Mouse (Mus musculus) heart, adult 2 months (tissue): ENCODE results near the gene Cd300a. TPM values are rescaled to one million over a fixed set of nuclear protein-coding genes. Genes with fewer than 3 reads are reported as not detected.

Experiments
- DNase-seq, 2 experiments: peaks; one replicate each; pipeline ENCODE4 v3.0.0; 2021
- H3K27ac ChIP-seq: fragments of 200-600 bp; 2 replicates; pipeline ENCODE4 v1.8.1; 2022
- H3K27me3 ChIP-seq: fragments of 200-500 bp; 2 replicates; pipeline ENCODE4 v1.6.1; 2012; ENCODE audit warnings: mild to moderate bottlenecking, low read length, inconsistent platforms, mixed read lengths; ENCODE audit not compliant: control insufficient read depth, insufficient read depth
- H3K36me3 ChIP-seq: fragments of 200-500 bp; 2 replicates; pipeline ENCODE4 v1.6.1; 2012; ENCODE audit warnings: low read length, inconsistent platforms; ENCODE audit not compliant: control insufficient read depth, insufficient read depth
- H3K4me1 ChIP-seq: fragments of 200-500 bp; 2 replicates; pipeline ENCODE4 v1.6.1; 2011; ENCODE audit warnings: low read length; ENCODE audit not compliant: control insufficient read depth, insufficient read depth
- H3K4me3 ChIP-seq: fragments of 200-600 bp; 2 replicates; pipeline ENCODE4 v1.8.1; 2022
- H3K79me2 ChIP-seq: fragments of 200-500 bp; replicated peaks from 2 replicates; pipeline ENCODE4 v1.6.1; 2012; ENCODE audit warnings: mild to moderate bottlenecking, inconsistent platforms, low read length, moderate library complexity, mixed read lengths; ENCODE audit not compliant: control insufficient read depth, insufficient read depth
- H3K9ac ChIP-seq: fragments of 200-500 bp; 2 replicates; pipeline ENCODE4 v1.6.1; 2012; ENCODE audit warnings: low read depth, mild to moderate bottlenecking, control low read depth, inconsistent platforms, low read length, mixed read lengths
- CTCF ChIP-seq: fragments of 200-600 bp; IDR thresholded peaks from 2 replicates; pipeline ENCODE4 v1.8.1; 2022; ENCODE audit warnings: antibody characterized with exemption, mild to moderate bottlenecking, moderate library complexity
- EP300 ChIP-seq: fragments of 200-500 bp; IDR thresholded peaks from 2 replicates; pipeline ENCODE4 v1.6.1; 2011; ENCODE audit warnings: low read depth, low read length, control low read depth; ENCODE audit not compliant: insufficient read depth
- POLR2A ChIP-seq: fragments of 200-500 bp; IDR thresholded peaks from 2 replicates; pipeline ENCODE4 v1.6.1; 2011; ENCODE audit warnings: mild to moderate bottlenecking, low read depth, low read length, control low read depth; ENCODE audit not compliant: insufficient read depth
- WGBS: fragments of 180-500 bp; shearing (Covaris S2); methylation state at CpG from one replicate; pipeline ENCODE4 v1.1.7; 2018; 5-methylcytosine and 5-hydroxymethylcytosine counted together
- intact Hi-C: fragments of 180-260 bp; cut with DNase I; formaldehyde crosslinking; loops from one replicate; pipeline ENCODE4 v1.15.1; 2025
- polyA plus RNA-seq: library from polyadenylated mRNA; depleted of rRNA; stranded (reverse); fragments of >200 nt; gene quantifications from 2 replicates; pipeline ENCODE4 v1.2.3, GENCODE M21; 2012
- total RNA-seq, 2 experiments: library from RNA; stranded (reverse); gene quantifications; 2 replicates each; pipeline ENCODE4 v1.2.3; 2021

The Cd300a gene
- total and polyA plus RNA-seq, 3 experiments, result 0.77 to 1.1 (median 0.89) TPM

DNA sequence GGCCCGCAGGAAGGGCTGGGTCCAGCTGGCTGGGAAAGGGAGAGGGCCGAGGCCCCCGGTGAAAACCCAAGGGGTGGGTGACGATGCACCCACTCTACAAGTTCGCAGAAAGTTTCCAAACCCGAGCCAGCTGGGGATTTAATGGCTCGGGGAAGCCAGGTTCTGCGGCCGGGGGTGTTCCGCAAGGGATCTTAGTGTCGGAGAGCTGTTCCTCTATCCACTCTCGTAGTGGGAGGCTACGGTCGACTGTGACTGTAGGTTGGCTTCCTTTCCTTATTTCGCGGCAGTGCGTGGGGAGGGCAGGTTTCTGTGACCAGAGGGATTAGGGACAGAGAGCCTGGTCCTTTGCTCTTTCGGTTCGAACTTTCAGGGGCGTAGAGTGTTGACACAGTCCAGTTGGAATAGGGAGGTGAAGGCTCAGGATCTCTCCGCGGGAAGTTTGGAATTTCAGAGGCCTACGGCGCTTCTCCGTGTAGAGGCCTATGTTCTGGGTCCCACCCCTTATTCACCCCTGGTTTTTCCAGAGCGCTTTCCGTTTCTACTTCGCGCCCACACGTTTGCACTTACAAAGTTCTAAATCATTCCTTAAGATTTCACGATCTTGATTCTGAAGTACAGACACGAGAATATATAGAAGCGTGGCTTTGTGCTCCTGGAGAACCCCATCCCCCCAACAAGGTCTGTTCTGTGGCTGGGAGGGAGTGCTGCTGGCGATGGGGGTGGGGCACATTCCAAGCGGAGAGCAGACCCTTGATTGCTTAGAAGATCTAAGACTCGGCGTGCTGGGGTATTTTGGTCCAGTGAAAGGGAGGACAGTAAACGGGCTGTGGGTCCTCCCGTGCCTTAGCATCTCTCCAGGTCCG is 37.3 kb upstream of the Cd300a start:
- Histone ChIP-seq H3K79me2 (no peaks in the 10 kb centered on the region), H3K27me3 (no peaks in the 10 kb centered on the region), H3K9ac (peak overlapping the region; percentile 41), H3K27ac (peak overlapping the region; percentile 76), H3K4me1 (no peaks in the 10 kb centered on the region; the same call in 1 of the 2 replicates), H3K36me3 (no peaks in the 10 kb centered on the region), H3K4me3 (peak overlapping the region; percentile 58)
- DNase-seq, result peak in 1 of 2 experiments; percentile 45
- TF ChIP-seq CTCF, result no peak
- TF ChIP-seq POLR2A, result no peak
- no peak for TF ChIP-seq EP300
- intact Hi-C loops, result no loop called here
- WGBS, result 15% methylated on average over 40 of the region's 40 CpGs

DNA sequence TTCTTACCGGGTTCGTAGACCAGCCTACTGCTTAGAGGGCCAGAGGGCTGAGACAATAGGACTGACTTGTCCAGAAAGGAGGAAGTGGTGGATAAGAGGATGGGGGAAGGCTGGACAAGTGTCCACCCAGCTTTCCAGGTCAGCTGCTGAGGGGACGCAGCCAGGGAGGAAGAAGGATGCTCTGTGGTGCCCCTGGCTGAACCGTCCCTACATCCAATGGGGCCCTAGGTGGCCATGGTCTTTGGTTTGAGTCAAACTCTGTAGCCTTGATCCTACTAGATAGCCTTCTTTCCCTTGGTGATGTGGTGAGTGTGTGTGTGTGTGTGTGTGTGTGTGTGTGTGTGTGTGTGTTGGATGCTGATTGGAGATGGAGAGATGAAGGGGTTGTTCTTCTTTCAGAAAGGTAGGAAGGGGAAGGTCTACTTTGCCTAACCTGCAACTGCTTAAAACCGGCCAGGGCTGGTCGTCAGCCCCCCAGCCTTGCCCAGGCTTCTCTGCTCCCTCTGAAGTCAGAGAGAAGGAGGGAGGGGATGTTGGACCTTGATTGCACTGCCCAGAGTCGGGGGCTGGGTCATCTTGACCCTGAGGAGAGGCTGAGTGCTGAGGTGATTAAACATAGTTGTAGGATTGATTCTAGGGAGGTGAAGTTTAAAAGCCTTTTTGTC is 36.5 kb upstream of the Cd300a start:
- Histone ChIP-seq H3K79me2 (no peaks in the 10 kb centered on the region), H3K4me3 (no peak overlapping the region; the same call in 1 of the 2 replicates), H3K36me3 (no peaks in the 10 kb centered on the region), H3K9ac (peak overlapping the region; percentile 23; the same call in 1 of the 2 replicates), H3K4me1 (no peaks in the 10 kb centered on the region; the same call in 1 of the 2 replicates), H3K27ac (peak overlapping the region; percentile 76; the same call in 1 of the 2 replicates), H3K27me3 (no peaks in the 10 kb centered on the region)
- intact Hi-C loops, result no loop called here
- no peak for DNase-seq
- TF ChIP-seq CTCF, result no peak
- no peak for TF ChIP-seq POLR2A
- TF ChIP-seq EP300, result no peak
- WGBS, result 54% methylated on average over 7 of the region's 7 CpGs

DNA sequence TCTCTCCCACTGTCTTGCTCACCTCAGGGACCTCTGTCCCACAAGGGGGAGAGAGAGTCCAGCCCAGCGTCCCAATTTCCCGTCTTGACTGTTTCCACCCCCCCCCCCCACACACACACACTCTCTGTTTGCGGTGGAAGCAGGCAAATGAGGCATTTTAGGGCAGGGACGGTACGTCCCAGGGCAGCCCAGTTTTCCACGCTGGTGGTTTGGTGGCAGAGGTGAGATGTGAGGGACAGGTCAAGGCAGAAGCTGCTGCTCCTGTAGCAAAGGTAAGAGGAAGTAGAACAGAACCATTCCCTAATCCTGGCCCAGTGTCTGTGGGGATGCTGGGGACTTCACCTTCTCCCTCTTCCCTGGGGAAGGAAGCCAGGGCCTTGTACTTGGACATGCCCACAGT is 35.3 kb upstream of the Cd300a start:
- Histone ChIP-seq H3K27me3 (no peaks in the 10 kb centered on the region), H3K36me3 (no peaks in the 10 kb centered on the region), H3K79me2 (no peaks in the 10 kb centered on the region), H3K27ac (no peak overlapping the region), H3K4me3 (no peak overlapping the region), H3K4me1 (no peaks in the 10 kb centered on the region), H3K9ac (no peak overlapping the region)
- DNase-seq, result no peak
- 67% methylated on average over 6 of the region's 6 CpGs for whole genome bisulfite sequencing
- TF ChIP-seq EP300 (no peak), CTCF (no peak), POLR2A (no peak)
- intact Hi-C loops, result no loop called here

DNA sequence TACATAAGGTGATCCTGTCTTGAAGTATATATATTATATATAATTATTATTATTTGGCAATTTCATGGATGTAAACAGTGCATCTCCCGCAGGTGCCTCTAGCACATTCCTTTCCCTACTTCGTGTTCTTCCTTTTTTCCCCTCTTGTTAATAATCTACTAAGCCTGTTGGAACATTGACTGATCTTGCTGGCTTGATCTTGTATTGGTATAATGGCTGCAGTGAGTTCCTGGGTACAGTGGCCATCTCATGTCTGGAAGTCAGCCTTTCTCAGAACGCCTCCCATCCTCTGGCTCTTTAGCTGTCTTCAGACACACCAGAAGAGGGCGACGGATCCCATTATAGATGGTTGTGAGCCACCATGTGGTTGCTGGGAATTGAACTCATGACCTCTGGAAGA is 33.7 kb upstream of the Cd300a start:
- no peaks in the 10 kb centered on the region for H3K79me2 ChIP-seq
- no peaks in the 10 kb centered on the region for H3K27me3 ChIP-seq
- 87% methylated on average over 5 of the region's 5 CpGs for WGBS
- H3K36me3 ChIP-seq, result no peaks in the 10 kb centered on the region
- TF ChIP-seq CTCF, result no peak
- no peak overlapping the region for H3K27ac ChIP-seq
- H3K9ac ChIP-seq, result no peak overlapping the region
- intact Hi-C loops, result loop anchor here (5.0 kb wide), 1 partner anchor 44 kb away; no protein-coding TSS in a partner anchor
- DNase-seq, result no peak
- no peaks in the 10 kb centered on the region for H3K4me1 ChIP-seq
- H3K4me3 ChIP-seq, result no peak overlapping the region

DNA sequence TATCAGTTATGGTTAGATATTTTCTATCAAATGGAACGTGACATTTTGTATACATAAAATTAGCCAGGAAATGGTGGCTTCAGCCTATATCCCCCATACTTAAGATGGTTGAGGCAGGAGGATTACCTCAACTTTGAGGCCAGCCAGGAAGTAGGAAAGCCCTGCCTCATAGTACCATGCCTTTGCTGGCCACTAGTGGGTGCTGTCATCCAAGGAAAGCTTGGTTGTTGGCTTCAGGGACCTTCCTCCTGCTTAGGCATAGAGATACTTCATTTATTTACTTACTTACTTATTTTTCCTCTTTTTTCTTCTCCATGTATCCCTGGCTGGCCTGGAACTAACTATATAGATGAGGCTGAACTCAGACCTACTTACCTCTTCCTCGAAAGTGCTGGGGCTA is 31.2 kb upstream of the Cd300a start:
- 94% methylated on average over 2 of the region's 2 CpGs for WGBS
- no peak overlapping the region for H3K27ac ChIP-seq
- H3K4me1 ChIP-seq, result no peaks in the 10 kb centered on the region
- no peaks in the 10 kb centered on the region for H3K79me2 ChIP-seq
- intact Hi-C loops, result loop anchor here (5.0 kb wide), 1 partner anchor 46 kb away; no protein-coding TSS in a partner anchor
- DNase-seq, result no peak
- H3K4me3 ChIP-seq, result no peak overlapping the region
- no peaks in the 10 kb centered on the region for H3K27me3 ChIP-seq
- no peaks in the 10 kb centered on the region for H3K36me3 ChIP-seq
- H3K9ac ChIP-seq, result no peak overlapping the region
- peak; percentile 56 for TF ChIP-seq CTCF
- no peak for TF ChIP-seq POLR2A

DNA sequence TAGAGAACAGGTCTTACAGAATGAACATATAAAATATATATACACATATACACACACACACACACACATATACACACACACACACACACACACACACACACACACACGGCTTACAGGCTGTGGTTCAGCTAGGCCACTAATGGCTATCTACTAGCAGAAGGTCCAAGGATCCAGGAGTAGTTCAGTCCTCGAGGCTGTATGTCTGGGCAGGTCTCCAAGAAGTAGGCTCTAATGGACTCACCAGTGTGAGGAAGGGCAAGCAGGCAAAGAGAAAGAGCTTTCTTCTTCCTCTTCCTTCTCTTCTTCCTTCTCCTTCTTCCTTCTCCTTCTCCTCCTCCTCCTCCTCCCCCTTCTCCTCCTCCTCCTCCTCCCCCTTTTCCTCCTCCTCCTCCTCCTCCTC is 28.8 kb upstream of the Cd300a start:
- intact Hi-C loops, result no loop called here
- no peaks in the 10 kb centered on the region for H3K79me2 ChIP-seq
- TF ChIP-seq POLR2A (no peak), CTCF (no peak), EP300 (no peak)
- no peaks in the 10 kb centered on the region for H3K27me3 ChIP-seq
- no peak overlapping the region for H3K9ac ChIP-seq
- H3K4me1 ChIP-seq, result no peaks in the 10 kb centered on the region
- H3K4me3 ChIP-seq, result no peak overlapping the region
- no peaks in the 10 kb centered on the region for H3K36me3 ChIP-seq
- no peak for DNase-seq
- no peak overlapping the region for H3K27ac ChIP-seq
- WGBS, result 30% methylated on average over 2 of the region's 2 CpGs
